Mouse (Mus musculus) intestine, postnatal 0 days (tissue): Measurements from ENCODE around the gene Hcn2. TPM values are rescaled to one million over a fixed set of nuclear protein-coding genes. Genes with fewer than 3 reads are reported as not detected.

Experiments
- ATAC-seq: fragments of 200-750 bp; cut with Nextera tagmentation; 2 replicates; pipeline ENCODE4 v1.8.0; 2017; ENCODE audit warnings: mild to moderate bottlenecking, moderate TSS enrichment, moderate library complexity
- H3K27ac ChIP-seq: fragments of 300-500 bp; sonication (generic); 2 replicates; pipeline ENCODE4 v1.5.1; 2014; ENCODE audit warnings: mild to moderate bottlenecking, low read depth, low read length, moderate library complexity
- H3K27me3 ChIP-seq: fragments of 300-500 bp; sonication (generic); replicated peaks from 2 replicates; pipeline ENCODE4 v1.6.1; 2014; ENCODE audit warnings: low read length, mixed read lengths; ENCODE audit not compliant: control insufficient read depth, insufficient read depth
- H3K36me3 ChIP-seq: fragments of 300-500 bp; sonication (generic); 2 replicates; pipeline ENCODE4 v1.6.1; 2014; ENCODE audit warnings: mild to moderate bottlenecking, moderate library complexity; ENCODE audit not compliant: control insufficient read depth, insufficient read depth
- H3K4me1 ChIP-seq: fragments of 300-500 bp; sonication (generic); replicated peaks from 2 replicates; pipeline ENCODE4 v1.6.1; 2014; ENCODE audit warnings: antibody characterized with exemption, low read length, mixed read lengths; ENCODE audit not compliant: control insufficient read depth, insufficient read depth
- H3K4me2 ChIP-seq: fragments of 300-500 bp; sonication (generic); replicated peaks from 2 replicates; pipeline ENCODE4 v1.6.1; 2014; ENCODE audit warnings: low read depth, mild to moderate bottlenecking, moderate library complexity
- H3K4me3 ChIP-seq: fragments of 300-500 bp; sonication (generic); 2 replicates; pipeline ENCODE4 v1.5.1; 2014; ENCODE audit warnings: low read depth, low read length
- H3K9ac ChIP-seq: fragments of 300-500 bp; sonication (generic); 2 replicates; pipeline ENCODE4 v1.6.1; 2014; ENCODE audit warnings: mild to moderate bottlenecking, low read depth, low read length
- H3K9me3 ChIP-seq: fragments of 300-500 bp; sonication (generic); 2 replicates; pipeline ENCODE4 v1.6.1; 2016; ENCODE audit warnings: mixed run types; ENCODE audit not compliant: control insufficient read depth
- CTCF ChIP-seq: sonication (generic); IDR thresholded peaks from 2 replicates; pipeline ENCODE4 v1.5.1; 2016; ENCODE audit warnings: low read depth, mild to moderate bottlenecking, control low read depth, antibody characterized with exemption, moderate library complexity
- WGBS: fragments of 180-500 bp; shearing (Covaris S2); extraction: QIAGEN DNeasy Blood & Tissue Kit; methylation state at CpG from one replicate; pipeline ENCODE4 v1.1.7; 2014; 5-methylcytosine and 5-hydroxymethylcytosine counted together
- polyA plus RNA-seq: library from polyadenylated mRNA; unstranded; fragments of >200 nt; fragmentation: Nextera tagmentation; extraction: Ambion mirVana; gene quantifications from 2 replicates; pipeline ENCODE4 v1.2.1, GENCODE M21; 2015

Gene Hcn2
- polyA plus RNA-seq, 1 experiment from 2014 or later: 0.38 TPM

DNA sequence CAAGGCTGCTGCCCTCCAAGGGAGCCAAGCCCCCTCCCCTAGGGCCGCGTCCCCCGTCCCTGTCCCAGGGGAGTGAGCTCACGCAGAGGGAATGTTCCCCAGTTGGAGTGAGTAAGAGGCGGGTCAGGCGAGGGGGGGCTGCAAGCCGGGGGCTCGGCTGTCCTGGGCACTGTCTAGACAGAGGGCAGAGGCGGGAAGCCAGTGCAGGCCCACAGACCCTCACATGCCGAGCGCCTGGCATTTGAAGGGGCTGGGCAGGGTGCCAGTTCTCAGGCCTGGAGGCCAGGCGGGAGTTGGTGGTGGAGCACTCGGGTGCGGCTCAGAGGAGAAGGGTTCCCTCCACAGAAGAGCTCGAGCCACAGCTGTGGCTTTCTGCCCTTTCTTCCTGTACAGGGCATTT is 61.6 kb downstream of the Hcn2 start:
- no peak for ATAC-seq
- Histone ChIP-seq H3K9me3 (0 out of 2 replicates have a peak, but pooled peaks cover 4% of the 10 kb centered on the region), H3K27me3 (no peaks in the 10 kb centered on the region), H3K4me3 (peak overlapping the region; percentile 36; the same call in 1 of the 2 replicates), H3K4me1 (no peaks in the 10 kb centered on the region; the same call in 1 of the 2 replicates), H3K27ac (no peak overlapping the region), H3K9ac (no peak overlapping the region), H3K36me3 (no peaks in the 10 kb centered on the region), H3K4me2 (peak overlapping the region; percentile 65)
- 29% methylated on average over 13 of the region's 15 CpGs for WGBS
- TF ChIP-seq CTCF: no peak

DNA sequence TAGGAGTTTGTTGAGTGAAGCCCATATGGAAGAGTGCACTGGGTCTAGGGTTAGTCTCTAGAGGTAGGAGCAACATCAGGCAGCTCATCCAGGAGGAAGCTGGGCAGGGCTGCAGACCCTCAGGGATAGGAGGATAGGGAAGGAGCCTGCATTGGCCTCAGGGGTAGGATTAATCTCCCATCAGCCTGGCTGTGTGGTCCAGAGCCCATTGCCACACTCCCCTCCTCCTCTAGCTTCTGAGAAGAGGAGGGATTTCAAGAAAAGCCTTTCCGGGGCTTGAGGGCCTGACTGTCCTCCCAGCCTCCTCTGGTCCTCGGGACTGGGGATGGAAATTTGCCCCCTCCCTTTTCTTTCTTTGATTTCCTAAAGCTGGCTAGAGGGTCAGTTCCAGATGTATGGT is 62.8 kb downstream of the Hcn2 start:
- Histone ChIP-seq H3K9me3 (0 out of 2 replicates have a peak, but pooled peaks cover 4% of the 10 kb centered on the region), H3K4me2 (no peak overlapping the region), H3K36me3 (no peaks in the 10 kb centered on the region), H3K9ac (no peak overlapping the region), H3K27ac (no peak overlapping the region), H3K4me3 (no peak overlapping the region), H3K27me3 (no peaks in the 10 kb centered on the region), H3K4me1 (no peaks in the 10 kb centered on the region; the same call in 1 of the 2 replicates)
- WGBS: 48% methylated on average over 2 of the region's 2 CpGs
- TF ChIP-seq CTCF: no peak
- no peak for ATAC-seq

DNA sequence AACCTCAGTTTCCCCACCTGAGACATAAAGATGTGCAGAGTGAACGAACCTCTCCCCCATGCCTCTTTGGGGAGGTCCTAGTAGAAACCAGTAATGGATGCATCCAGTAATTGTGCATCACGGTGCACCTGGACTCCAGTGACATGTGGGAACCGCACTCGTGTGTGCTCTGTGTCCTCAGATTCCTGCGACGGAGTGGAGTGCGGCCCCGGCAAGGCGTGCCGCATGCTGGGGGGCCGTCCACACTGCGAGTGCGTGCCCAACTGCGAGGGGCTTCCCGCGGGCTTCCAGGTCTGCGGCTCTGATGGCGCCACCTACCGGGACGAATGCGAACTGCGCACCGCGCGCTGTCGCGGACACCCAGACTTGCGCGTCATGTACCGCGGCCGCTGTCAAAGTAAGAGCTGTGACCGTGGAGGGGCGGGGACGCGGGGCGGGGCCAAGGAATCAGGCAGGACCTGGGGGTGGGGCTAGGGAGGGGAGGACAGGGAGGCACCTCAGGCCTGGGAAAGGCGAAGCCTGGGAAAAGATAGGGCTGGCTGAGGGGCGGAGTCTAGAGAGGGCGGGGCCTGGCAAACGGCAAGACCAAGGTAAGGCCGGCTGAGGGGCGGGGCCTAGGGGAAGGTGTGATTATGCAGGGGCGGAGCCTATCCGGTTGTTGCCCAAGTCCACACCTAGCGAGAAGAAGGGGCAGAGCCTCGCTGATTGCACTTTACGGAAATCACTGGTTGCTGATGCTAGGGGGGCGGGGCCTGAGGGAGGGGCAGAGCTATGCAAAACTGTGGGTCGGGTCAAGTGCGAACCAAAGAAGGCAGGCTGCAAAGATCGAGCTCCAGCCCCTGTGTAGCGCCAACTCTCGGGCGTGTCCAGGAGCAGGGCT is 63.6 kb downstream of the Hcn2 start:
- 0 out of 2 replicates have a peak, but pooled peaks cover 3% of the 10 kb centered on the region for H3K9me3 ChIP-seq
- no peaks in the 10 kb centered on the region for H3K27me3 ChIP-seq
- ATAC-seq: peak; percentile 93
- peak overlapping the region; percentile 33 for H3K4me3 ChIP-seq
- TF ChIP-seq CTCF: peak; percentile 93
- H3K36me3 ChIP-seq: no peaks in the 10 kb centered on the region
- H3K27ac ChIP-seq: peak overlapping the region; percentile 62
- H3K4me2 ChIP-seq: peak overlapping the region; percentile 66
- no peak overlapping the region for H3K9ac ChIP-seq
- 1% methylated on average over 55 of the region's 55 CpGs for WGBS
- no peaks in the 10 kb centered on the region; the same call in 1 of the 2 replicates for H3K4me1 ChIP-seq

- Histone ChIP-seq H3K27me3 (no peaks in the 10 kb centered on the region), H3K4me1 (no peaks in the 10 kb centered on the region; the same call in 1 of the 2 replicates), H3K9me3 (no peaks in the 10 kb centered on the region), H3K9ac (no peak overlapping the region), H3K27ac (peak overlapping the region; percentile 62), H3K4me3 (peak overlapping the region; percentile 33), H3K4me2 (peak overlapping the region; percentile 66), H3K36me3 (no peaks in the 10 kb centered on the region)
- no peak for ATAC-seq
- under 1% methylated on average over 13 of the region's 13 CpGs for WGBS
- no peak for TF ChIP-seq CTCF
These were observed 64.2 kb downstream of the Hcn2 start for GRCm38 (mm10) chr10:79780664-79781015.

GRCm38 (mm10) chr10:79781139-79781538 is 64.7 kb downstream of the Hcn2 start:
- Histone ChIP-seq H3K4me3 (peak overlapping the region; percentile 33), H3K9ac (no peak overlapping the region), H3K4me2 (peak overlapping the region; percentile 66), H3K27ac (no peak overlapping the region), H3K27me3 (no peaks in the 10 kb centered on the region), H3K4me1 (no peaks in the 10 kb centered on the region; the same call in 1 of the 2 replicates), H3K9me3 (no peaks in the 10 kb centered on the region), H3K36me3 (no peaks in the 10 kb centered on the region)
- 27% methylated on average over 21 of the region's 21 CpGs for WGBS
- no peak for ATAC-seq
- TF ChIP-seq CTCF: no peak

DNA sequence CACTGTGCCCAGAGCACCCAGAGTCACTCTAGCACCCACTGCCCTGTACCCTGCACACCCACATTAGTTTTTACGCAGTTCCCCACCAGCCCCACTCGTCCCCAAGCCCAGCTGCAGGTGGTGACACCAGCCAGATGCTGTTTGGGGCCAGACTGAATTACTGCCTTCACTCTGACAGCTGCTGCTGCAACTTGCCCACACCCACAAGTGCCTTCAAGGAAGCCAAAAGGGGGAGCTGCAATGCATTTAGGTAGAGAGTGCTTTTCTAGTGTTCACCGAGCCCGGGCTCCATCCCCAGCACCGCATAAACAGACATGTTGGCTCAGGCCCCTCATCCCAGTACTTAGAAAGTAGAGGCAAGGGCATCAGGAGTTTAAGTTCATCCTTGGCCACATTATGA is 65.5 kb downstream of the Hcn2 start:
- 81% methylated on average over 5 of the region's 5 CpGs for WGBS
- Histone ChIP-seq H3K4me1 (no peaks in the 10 kb centered on the region; the same call in 1 of the 2 replicates), H3K27ac (no peak overlapping the region), H3K9ac (no peak overlapping the region), H3K36me3 (no peaks in the 10 kb centered on the region), H3K27me3 (no peaks in the 10 kb centered on the region), H3K4me2 (no peak overlapping the region), H3K9me3 (no peaks in the 10 kb centered on the region), H3K4me3 (no peak overlapping the region)
- no peak for TF ChIP-seq CTCF
- ATAC-seq: no peak
